Mouse (Mus musculus): Measurements from ENCODE around the gene Pam16.

Pam16 gene

GRCm38 (mm10) chr16:4624481-4625110 is at the start of gene Pam16:
Pam16 (minus strand) TSS chr16:4624988.
- DNase-seq (ENCODE audit: low spot score in 2 of 2): peak; percentile 85 to 87

- no peak for DNase-seq (ENCODE audit: low spot score in 2 of 2)
Observed at GRCm38 (mm10) chr16:4674091-4674490, 49.3 kb upstream of the Pam16 start.

- no peak for DNase-seq (ENCODE audit: low spot score in 2 of 2)
Observed at GRCm38 (mm10) chr16:4670317-4670716, 45.5 kb upstream of the Pam16 start.

GRCm38 (mm10) chr16:4667190-4667808 is 42.5 kb upstream of the Pam16 start:
- peak; percentile 55 to 84 for DNase-seq (ENCODE audit: low spot score in 2 of 2)

GRCm38 (mm10) chr16:4665726-4666125 is 40.9 kb upstream of the Pam16 start:
- no peak for DNase-seq (ENCODE audit: low spot score in 2 of 2)

- DNase-seq (ENCODE audit: low spot score in 2 of 2): no peak
Observed at GRCm38 (mm10) chr16:4663806-4664205, 39.0 kb upstream of the Pam16 start.

- DNase-seq (ENCODE audit: low spot score in 2 of 2): no peak
Observed at GRCm38 (mm10) chr16:4661605-4662004, 36.8 kb upstream of the Pam16 start.

- DNase-seq (ENCODE audit: low spot score in 2 of 2): no peak
Observed at GRCm38 (mm10) chr16:4659326-4659725, 34.5 kb upstream of the Pam16 start.

- DNase-seq (ENCODE audit: low spot score in 2 of 2): no peak
Observed at GRCm38 (mm10) chr16:4658781-4659245, 34.0 kb upstream of the Pam16 start.

- DNase-seq (ENCODE audit: low spot score in 2 of 2): no peak
Observed at GRCm38 (mm10) chr16:4656571-4657081, 31.8 kb upstream of the Pam16 start.

- no peak for DNase-seq (ENCODE audit: low spot score in 2 of 2)
Observed at GRCm38 (mm10) chr16:4655764-4656570, 31.2 kb upstream of the Pam16 start.

GRCm38 (mm10) chr16:4655251-4655734 is 30.5 kb upstream of the Pam16 start:
- no peak for DNase-seq (ENCODE audit: low spot score in 2 of 2)

GRCm38 (mm10) chr16:4654706-4655105 is 29.9 kb upstream of the Pam16 start:
- DNase-seq (ENCODE audit: low spot score in 2 of 2): no peak

- no peak for DNase-seq (ENCODE audit: low spot score in 2 of 2)
Observed at GRCm38 (mm10) chr16:4652707-4653416, 28.1 kb upstream of the Pam16 start.

- no peak for DNase-seq (ENCODE audit: low spot score in 2 of 2)
Observed at GRCm38 (mm10) chr16:4651624-4652023, 26.8 kb upstream of the Pam16 start.

- DNase-seq (ENCODE audit: low spot score in 2 of 2): no peak
Observed at GRCm38 (mm10) chr16:4651081-4651480, 26.3 kb upstream of the Pam16 start.

GRCm38 (mm10) chr16:4650161-4650560 is 25.4 kb upstream of the Pam16 start:
- no peak for DNase-seq (ENCODE audit: low spot score in 2 of 2)

- no peak for DNase-seq (ENCODE audit: low spot score in 2 of 2)
Observed at GRCm38 (mm10) chr16:4649692-4650091, 24.9 kb upstream of the Pam16 start.

- no peak for DNase-seq (ENCODE audit: low spot score in 2 of 2)
Observed at GRCm38 (mm10) chr16:4649211-4649610, 24.4 kb upstream of the Pam16 start.

GRCm38 (mm10) chr16:4648416-4649023 is 23.7 kb upstream of the Pam16 start:
- DNase-seq (ENCODE audit: low spot score in 2 of 2): no peak

GRCm38 (mm10) chr16:4647651-4648141 is 22.9 kb upstream of the Pam16 start:
- no peak for DNase-seq (ENCODE audit: low spot score in 2 of 2)

Measured in frontal cortex, postnatal 14 days (tissue).